Mouse (Mus musculus) embryonic facial prominence, embryonic 12.5 days (tissue): ENCODE measurements around the gene Repin1. TPM values are rescaled to one million over a fixed set of nuclear protein-coding genes. Genes with fewer than 3 reads are reported as not detected.
A peak's percentile ranks its signal among the peaks of the same experiment; 100 is the strongest.

Experiments
- ATAC-seq: fragments of 200-750 bp; cut with Nextera tagmentation; 2 replicates; pipeline ENCODE4 v1.8.0; 2017; ENCODE audit not compliant: insufficient number of reproducible peaks, insufficient read depth, low FRiP score, low TSS enrichment
- H3K27ac ChIP-seq: fragments of 300-500 bp; sonication (generic); 2 replicates; pipeline ENCODE4 v1.5.1; 2016; ENCODE audit warnings: mild to moderate bottlenecking
- H3K27me3 ChIP-seq: fragments of 300-500 bp; sonication (generic); 2 replicates; pipeline ENCODE4 v1.6.1; 2016; ENCODE audit warnings: mild to moderate bottlenecking, moderate library complexity
- H3K36me3 ChIP-seq: fragments of 300-500 bp; sonication (generic); 2 replicates; pipeline ENCODE4 v1.6.1; 2016; ENCODE audit warnings: mild to moderate bottlenecking
- H3K4me1 ChIP-seq: fragments of 300-500 bp; sonication (generic); 2 replicates; pipeline ENCODE4 v1.6.1; 2016
- H3K4me2 ChIP-seq: fragments of 300-500 bp; sonication (generic); replicated peaks from 2 replicates; pipeline ENCODE4 v1.6.1; 2016; ENCODE audit warnings: mild to moderate bottlenecking, moderate library complexity
- H3K4me3 ChIP-seq: fragments of 300-500 bp; sonication (generic); 2 replicates; pipeline ENCODE4 v1.5.1; 2016; ENCODE audit warnings: mild to moderate bottlenecking
- H3K9ac ChIP-seq: fragments of 300-500 bp; sonication (generic); 2 replicates; pipeline ENCODE4 v1.6.1; 2016; ENCODE audit warnings: mild to moderate bottlenecking, moderate library complexity
- H3K9me3 ChIP-seq: fragments of 300-500 bp; sonication (generic); 2 replicates; pipeline ENCODE4 v1.6.1; 2016; ENCODE audit warnings: mild to moderate bottlenecking, moderate library complexity
- WGBS: fragments of 180-500 bp; shearing (Covaris S2); methylation state at CpG from one replicate; pipeline ENCODE4 v1.1.7; 2016; 5-methylcytosine and 5-hydroxymethylcytosine counted together
- polyA plus RNA-seq: library from polyadenylated mRNA; unstranded; fragments of >200 nt; fragmentation: Nextera tagmentation; extraction: Ambion mirVana; gene quantifications from 2 replicates; pipeline ENCODE4 v1.2.1, GENCODE M21; 2016

Repin1 gene
- 35.0 and 35.2 TPM in 2 replicates for polyA plus RNA-seq

DNA sequence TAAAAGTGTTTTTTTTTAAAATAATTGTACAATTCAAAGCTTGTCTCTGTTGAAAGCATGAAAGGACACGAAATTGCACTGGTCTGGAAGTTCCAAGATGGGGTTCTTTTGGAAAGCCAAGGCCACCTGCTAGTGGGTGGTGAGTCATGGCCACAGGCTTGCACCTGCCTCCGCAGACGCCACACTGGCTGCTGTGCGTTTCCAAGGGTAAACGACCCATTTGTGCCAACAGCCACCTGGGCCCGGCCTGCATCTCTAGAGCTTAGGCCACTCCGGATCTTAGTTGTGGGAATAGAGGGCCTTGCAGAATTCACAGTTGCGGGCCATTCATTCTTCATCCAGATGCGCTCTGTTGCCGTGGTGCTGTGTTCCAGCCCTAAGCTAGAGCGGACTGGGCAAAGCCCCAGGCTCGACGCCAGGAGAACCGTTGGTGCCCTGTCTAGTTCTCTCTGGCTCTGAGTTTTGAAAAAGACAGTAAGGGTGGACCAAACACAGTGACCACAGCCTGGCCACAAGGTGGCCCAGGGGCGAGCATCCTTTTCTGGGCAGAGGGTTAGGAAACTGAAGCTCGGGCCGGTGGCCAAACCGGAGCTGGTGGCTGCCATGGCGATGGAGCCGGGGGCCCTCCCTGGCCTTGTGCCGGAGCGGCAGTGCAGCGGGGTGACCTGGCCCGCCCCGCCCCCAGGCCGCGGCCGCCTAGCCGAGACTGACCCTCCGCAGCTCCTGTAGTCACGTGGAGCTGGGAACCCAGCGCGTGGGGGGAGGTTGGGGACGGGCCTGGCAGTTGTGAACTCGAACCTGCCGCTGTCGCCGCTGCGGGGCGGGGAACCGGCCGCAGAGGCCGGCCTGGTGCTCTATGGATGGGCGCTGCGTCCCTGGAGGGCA is at the start of gene Repin1, which contains the start of gene Gm44965:
Repin1 (plus strand) TSS at position 726 of the 885 bp plus-strand sequence.
Gm44965 (plus strand) TSS at position 784 of the 885 bp plus-strand sequence.
- H3K4me2 ChIP-seq = peak within 1 kb of the TSS; percentile 72
- peak; percentile 81 for ATAC-seq
- H3K36me3 ChIP-seq = peaks cover 29% of the 10 kb centered on the region
- no peaks in the 10 kb centered on the region for H3K27me3 ChIP-seq
- H3K4me3 ChIP-seq = peak within 1 kb of the TSS; percentile 81
- H3K9me3 ChIP-seq = peaks cover 27% of the 10 kb centered on the region
- peak within 1 kb of the TSS; percentile 84 for H3K27ac ChIP-seq
- H3K4me1 ChIP-seq = peaks cover 24% of the 10 kb centered on the region
- peak within 1 kb of the TSS; percentile 83 for H3K9ac ChIP-seq
- WGBS = 8% methylated on average over 45 of the region's 45 CpGs

DNA sequence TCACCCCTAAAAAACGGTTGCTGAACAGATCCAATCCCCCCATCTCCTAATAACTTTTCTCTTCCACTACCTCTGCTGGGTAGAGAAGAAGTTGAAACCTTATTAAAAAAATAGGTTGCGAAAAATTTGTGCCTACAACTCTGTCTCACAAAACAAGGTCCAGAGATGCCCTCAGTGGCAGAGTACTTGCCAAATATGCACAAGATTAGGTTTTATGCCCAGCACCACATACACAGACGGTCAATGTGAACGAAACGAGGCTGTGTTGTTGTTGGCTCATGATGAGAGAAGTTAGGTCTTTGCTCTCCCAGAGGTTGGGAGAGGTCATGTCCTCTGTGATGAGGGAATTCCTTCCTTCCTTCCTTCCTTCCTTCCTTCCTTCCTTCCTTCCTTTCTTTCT is 48.4 kb upstream of the Repin1 start:
- Histone ChIP-seq H3K36me3 (no peaks in the 10 kb centered on the region), H3K4me1 (peaks cover 15% of the 10 kb centered on the region), H3K9ac (no peak overlapping the region), H3K27me3 (no peaks in the 10 kb centered on the region), H3K27ac (no peak overlapping the region), H3K4me3 (no peak overlapping the region), H3K9me3 (no peaks in the 10 kb centered on the region), H3K4me2 (no peak overlapping the region)
- ATAC-seq = no peak
- 77% methylated on average over 5 of the region's 5 CpGs for WGBS

DNA sequence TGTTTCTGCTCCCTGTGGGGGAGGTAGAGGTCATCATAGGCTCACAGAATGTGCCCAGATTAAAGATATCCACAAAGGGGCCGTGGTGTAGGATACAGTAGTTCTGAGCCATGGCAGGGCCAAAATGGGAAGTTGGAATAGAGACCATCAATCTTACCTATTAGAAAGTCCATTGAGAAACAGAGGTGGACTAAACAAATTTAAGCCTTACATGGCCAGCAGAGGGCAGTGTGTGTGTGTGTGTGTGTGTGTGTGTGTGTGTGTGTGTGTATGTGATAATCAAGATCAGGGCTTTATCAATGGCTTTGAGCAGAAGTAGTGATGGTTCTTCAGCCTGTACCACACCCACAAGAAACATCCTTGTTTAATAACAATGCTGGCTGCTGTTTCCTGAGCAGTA is 47.4 kb upstream of the Repin1 start:
- no peaks in the 10 kb centered on the region for H3K36me3 ChIP-seq
- H3K9ac ChIP-seq = no peak overlapping the region
- H3K4me3 ChIP-seq = no peak overlapping the region
- no peak overlapping the region for H3K27ac ChIP-seq
- H3K4me2 ChIP-seq = no peak overlapping the region
- WGBS = 49% methylated on average over 1 of the region's 1 CpGs
- ATAC-seq = no peak
- peaks cover 11% of the 10 kb centered on the region for H3K4me1 ChIP-seq
- no peaks in the 10 kb centered on the region for H3K27me3 ChIP-seq
- H3K9me3 ChIP-seq = no peaks in the 10 kb centered on the region

DNA sequence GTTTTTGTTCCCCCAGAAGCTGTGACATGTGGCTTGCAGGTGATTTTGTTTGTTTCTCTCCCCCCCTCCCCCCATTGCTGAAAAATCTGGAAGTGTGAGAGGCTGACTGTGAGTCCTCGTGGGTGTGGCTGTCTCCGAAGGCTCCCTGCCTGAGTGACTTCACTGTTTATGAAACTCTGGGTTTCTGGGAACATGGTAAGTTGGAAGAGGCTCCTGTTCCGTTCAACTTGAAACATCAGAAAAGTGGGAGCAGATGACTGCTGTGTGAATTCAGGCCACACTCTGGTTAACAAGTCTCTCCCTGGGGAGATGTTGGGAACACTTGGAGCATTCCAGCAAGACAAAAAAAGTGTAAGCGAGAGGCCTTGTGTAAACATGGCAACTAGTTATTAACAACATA is 46.8 kb upstream of the Repin1 start:
- H3K4me2 ChIP-seq = no peak overlapping the region
- no peaks in the 10 kb centered on the region for H3K9me3 ChIP-seq
- no peak overlapping the region for H3K4me3 ChIP-seq
- no peak overlapping the region for H3K27ac ChIP-seq
- H3K4me1 ChIP-seq = peaks cover 6% of the 10 kb centered on the region
- H3K9ac ChIP-seq = no peak overlapping the region
- ATAC-seq = no peak
- no peaks in the 10 kb centered on the region for H3K36me3 ChIP-seq
- H3K27me3 ChIP-seq = no peaks in the 10 kb centered on the region
- 33% methylated on average over 4 of the region's 4 CpGs for WGBS

DNA sequence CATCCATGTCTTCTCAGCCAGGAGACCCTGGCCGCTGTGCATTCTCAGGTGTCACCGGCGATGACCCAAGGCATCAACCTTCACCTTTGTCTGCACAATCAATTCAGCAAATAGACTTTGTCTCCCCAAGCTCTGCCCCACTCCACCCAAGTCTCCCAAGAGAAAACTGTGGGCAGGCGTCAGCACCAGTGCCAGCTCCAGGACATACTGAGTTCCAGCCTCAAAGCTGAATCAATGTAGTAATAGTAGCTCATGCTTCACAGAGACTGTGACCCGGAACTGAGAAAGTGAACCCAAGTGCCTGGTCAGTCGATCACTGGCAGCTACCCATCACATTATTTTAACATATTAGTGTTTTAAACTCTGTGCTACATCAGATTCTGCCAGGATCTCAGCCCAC is 45.4 kb upstream of the Repin1 start:
- 88% methylated on average over 6 of the region's 6 CpGs for WGBS

DNA sequence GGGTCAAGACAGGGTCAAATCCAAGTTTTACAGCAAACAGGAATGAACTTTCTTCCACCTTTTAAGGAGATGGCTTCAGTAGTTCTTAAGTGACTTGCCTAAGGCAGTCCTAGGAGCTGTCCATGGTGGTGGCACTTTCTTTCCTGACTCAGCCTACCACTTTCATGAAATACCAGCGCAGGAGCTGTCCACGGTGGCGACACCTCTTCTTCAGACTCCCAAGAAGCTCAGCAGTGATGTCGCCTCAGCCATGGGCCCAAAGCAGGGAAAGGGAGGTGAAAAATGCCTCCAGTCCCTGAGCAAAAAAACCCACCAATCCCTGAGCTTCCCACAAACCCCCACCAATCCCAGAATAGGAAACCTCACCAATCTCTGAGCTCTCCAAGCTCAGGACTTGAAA is 40.8 kb upstream of the Repin1 start:
- Histone ChIP-seq H3K27ac (no peak overlapping the region), H3K4me2 (no peak overlapping the region), H3K9me3 (no peaks in the 10 kb centered on the region), H3K4me1 (peaks cover 11% of the 10 kb centered on the region), H3K36me3 (no peaks in the 10 kb centered on the region), H3K4me3 (no peak overlapping the region), H3K27me3 (no peaks in the 10 kb centered on the region), H3K9ac (no peak overlapping the region)
- no peak for ATAC-seq
- 59% methylated on average over 4 of the region's 4 CpGs for WGBS

More for the DNA sequence above, 45.4 kb upstream of the Repin1 start:
- Histone ChIP-seq H3K27ac (no peak overlapping the region), H3K36me3 (no peaks in the 10 kb centered on the region), H3K27me3 (no peaks in the 10 kb centered on the region), H3K4me1 (no peaks in the 10 kb centered on the region), H3K4me2 (no peak overlapping the region), H3K4me3 (no peak overlapping the region), H3K9me3 (no peaks in the 10 kb centered on the region), H3K9ac (no peak overlapping the region)
- no peak for ATAC-seq

DNA sequence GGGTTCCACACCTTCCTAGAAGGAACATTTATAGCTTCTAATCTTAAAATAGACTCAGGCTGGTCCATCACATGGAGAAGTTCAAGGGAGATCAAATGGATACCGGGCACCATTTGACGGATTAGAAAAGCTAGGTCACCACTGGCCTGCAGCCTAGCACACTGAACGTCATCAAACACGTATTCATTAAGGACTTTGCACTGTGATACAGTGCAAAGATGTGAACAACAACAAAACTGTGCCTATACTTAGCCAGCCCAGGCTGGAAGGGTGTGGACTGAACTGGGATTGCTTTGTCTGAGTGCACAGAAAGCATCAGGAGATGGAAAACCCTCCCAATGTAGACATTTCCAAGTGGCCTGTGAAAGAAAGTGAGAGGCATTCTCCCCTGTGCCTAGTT is 39.9 kb upstream of the Repin1 start:
- Histone ChIP-seq H3K4me3 (peak overlapping the region; percentile 45), H3K9me3 (no peaks in the 10 kb centered on the region), H3K4me2 (peak overlapping the region; percentile 71), H3K9ac (peak overlapping the region; percentile 66), H3K27ac (peak overlapping the region; percentile 97), H3K36me3 (no peaks in the 10 kb centered on the region), H3K27me3 (no peaks in the 10 kb centered on the region), H3K4me1 (peaks cover 11% of the 10 kb centered on the region)
- ATAC-seq = no peak
- whole genome bisulfite sequencing = 90% methylated on average over 4 of the region's 4 CpGs

DNA sequence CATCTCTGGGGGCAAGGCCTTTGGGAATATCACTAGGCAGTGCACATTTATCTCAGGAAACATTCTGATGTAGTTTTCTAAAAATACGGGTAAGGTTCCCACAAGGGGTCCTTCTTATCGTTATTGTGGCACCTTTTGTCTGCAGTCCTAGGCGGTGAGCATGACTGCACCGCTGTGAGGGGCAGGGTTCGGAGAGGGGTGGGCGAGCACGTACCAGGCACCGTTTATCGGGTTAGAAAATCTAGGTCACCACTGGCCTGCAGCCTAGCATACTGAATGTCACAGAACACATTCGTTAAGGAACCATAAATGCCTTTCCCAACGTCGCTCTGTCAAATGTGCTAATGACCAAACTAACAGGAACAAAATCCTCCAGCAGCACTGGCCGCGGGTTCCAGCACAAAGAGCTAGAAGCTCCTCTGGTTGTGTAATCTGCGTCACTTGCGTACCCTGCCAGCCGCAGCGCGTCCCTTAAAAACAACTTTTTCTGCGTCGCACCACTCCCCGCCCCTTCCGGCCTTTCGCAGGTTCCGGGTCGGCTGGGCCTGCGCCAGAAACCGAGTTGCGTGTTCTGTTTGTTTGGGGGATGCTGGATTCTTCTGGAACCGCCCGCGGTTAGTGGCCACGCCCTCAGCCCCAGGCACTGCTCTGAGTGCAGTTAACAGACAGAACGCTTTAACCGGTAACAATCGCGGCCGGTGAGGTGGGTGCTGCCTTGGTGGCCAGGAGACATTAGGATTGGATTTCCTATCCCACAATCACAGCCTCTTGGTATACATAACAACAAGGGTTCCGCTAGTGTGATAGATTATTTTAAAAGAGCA is 39.2 kb upstream of the Repin1 start, which contains the start of gene Lrrc61:
Lrrc61 (plus strand) TSS at position 517 of the 824 bp plus-strand sequence.
- no peaks in the 10 kb centered on the region for H3K27me3 ChIP-seq
- WGBS = 1% methylated on average over 39 of the region's 39 CpGs
- peaks cover 11% of the 10 kb centered on the region for H3K4me1 ChIP-seq
- H3K9ac ChIP-seq = peak within 1 kb of the TSS; percentile 66
- peak within 1 kb of the TSS; percentile 71 for H3K4me2 ChIP-seq
- H3K4me3 ChIP-seq = peak within 1 kb of the TSS; percentile 45
- no peaks in the 10 kb centered on the region for H3K9me3 ChIP-seq
- H3K27ac ChIP-seq = peak within 1 kb of the TSS; percentile 97
- ATAC-seq = peak; percentile 79
- no peaks in the 10 kb centered on the region for H3K36me3 ChIP-seq

DNA sequence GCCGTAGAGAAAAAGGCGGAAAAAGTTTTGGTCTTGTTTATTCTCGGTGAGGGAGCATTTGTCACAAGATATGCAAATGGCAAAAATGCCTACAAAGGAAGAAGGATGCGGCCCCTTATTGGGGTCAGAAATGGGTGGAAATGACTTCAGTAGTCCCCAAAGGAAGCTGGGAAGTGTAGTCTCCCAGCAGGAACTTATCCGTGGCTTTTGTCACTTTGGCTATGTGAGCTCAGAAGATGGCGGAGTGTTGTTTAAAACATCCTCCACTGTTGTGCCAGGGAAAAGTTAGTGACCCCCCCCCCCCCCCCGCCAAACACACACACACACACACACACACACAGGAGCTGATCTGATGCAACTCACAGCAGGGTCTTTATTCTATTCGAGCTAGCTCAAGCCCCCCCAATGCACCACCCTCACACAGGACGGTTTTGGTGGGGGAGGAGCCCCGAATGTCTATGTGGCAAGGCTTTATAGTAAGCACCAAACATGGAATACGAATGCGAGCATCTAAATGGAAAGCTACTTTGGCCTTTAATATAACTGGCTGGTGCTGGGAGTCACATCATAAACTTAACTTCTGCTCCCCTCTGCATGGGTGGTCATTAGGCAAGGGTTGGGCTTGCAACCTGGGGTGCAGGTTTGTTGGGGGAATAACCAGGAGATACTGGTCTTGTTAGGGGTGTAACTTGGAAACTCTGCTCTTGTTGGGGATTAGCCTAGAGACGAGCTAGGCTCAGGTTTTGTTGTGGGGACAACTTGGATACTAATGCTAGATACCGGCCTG is 38.4 kb upstream of the Repin1 start:
- peak; percentile 82 for ATAC-seq

DNA sequence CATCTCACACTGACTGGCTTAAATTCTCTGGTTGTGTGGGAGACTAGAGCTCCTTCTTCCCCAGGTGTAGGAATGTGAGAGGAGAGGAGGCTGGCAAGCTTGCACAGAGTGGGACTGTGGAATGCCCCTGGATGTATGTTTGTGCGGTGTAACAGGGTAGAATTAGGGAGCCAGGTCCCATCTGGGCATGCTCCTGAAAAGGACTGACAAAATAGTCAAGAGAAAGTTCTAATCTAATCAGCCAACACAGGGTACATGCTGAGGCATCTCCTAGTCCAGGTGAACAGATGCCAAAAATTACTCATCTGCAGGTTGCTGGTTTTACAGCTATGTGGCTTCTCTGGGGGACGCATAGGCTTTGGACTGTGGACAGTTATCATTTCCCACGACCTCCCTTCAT is 37.7 kb upstream of the Repin1 start:
- H3K27ac ChIP-seq = no peak overlapping the region
- H3K4me3 ChIP-seq = peak overlapping the region; percentile 45; the same call in 1 of the 2 replicates
- H3K9ac ChIP-seq = 0 out of 2 replicates have a peak overlapping the region, but pooled peaks have one; percentile 7
- no peak for ATAC-seq
- peak overlapping the region; percentile 71 for H3K4me2 ChIP-seq
- H3K9me3 ChIP-seq = no peaks in the 10 kb centered on the region
- no peaks in the 10 kb centered on the region for H3K27me3 ChIP-seq
- H3K36me3 ChIP-seq = no peaks in the 10 kb centered on the region
- WGBS = 90% methylated on average over 3 of the region's 3 CpGs
- peaks cover 11% of the 10 kb centered on the region for H3K4me1 ChIP-seq

More for the DNA sequence above, 38.4 kb upstream of the Repin1 start:
- peak overlapping the region; percentile 97 for H3K27ac ChIP-seq
- H3K4me3 ChIP-seq = peak overlapping the region; percentile 45
- H3K9ac ChIP-seq = peak overlapping the region; percentile 66
- H3K4me1 ChIP-seq = peaks cover 11% of the 10 kb centered on the region
- peak overlapping the region; percentile 71 for H3K4me2 ChIP-seq
- WGBS = 29% methylated on average over 14 of the region's 14 CpGs
- H3K9me3 ChIP-seq = no peaks in the 10 kb centered on the region
- no peaks in the 10 kb centered on the region for H3K36me3 ChIP-seq
- no peaks in the 10 kb centered on the region for H3K27me3 ChIP-seq
